Mouse (Mus musculus): Measurements from ENCODE around the gene Gpr63. TPM values are rescaled to one million over a fixed set of nuclear protein-coding genes. Genes with fewer than 3 reads are reported as not detected.
"Not testable (repeated sequence)": the region's sequence is repeated elsewhere in the genome, so short reads cannot be mapped to it uniquely, and the experiment has no call there.

Gpr63 gene
- total and polyA plus RNA-seq, 2 experiments from 2014 or later: 0.18 to 0.69 TPM

DNA sequence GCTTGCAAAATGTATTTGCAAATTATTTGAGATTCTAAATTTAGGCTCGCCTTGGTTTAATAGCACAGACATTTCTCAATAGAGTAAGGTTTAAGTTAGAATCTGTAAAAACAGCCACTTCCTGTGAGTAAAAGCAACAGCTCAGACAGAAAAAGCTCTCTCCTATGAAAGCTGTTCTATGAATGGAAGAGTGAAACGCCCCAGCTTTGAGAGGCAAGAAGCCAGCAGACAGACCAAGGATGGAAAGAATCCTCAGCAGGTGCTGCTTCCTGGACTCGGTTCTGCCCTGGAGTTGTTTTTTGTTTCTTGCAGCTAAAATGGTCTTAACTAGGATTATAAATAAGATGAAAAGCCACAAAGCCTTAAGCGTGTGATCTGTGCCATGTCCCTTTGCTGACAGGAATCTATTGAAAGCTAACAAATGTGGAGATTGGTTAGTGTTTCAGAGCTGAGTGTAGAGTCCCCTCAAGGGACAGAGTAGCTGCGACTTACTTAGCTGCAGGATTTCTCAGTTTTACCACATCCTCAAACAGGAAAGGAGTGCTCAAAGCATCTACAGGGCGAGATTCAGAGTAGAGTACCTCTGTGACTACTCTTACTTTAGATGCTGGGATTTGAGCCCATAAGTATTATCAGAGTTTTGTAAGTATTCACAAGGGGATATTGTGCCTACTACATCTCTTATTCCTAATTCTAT is 23.3 kb upstream of the Gpr63 start:
- H3K4me1 ChIP-seq (ENCODE audit: control insufficient read depth, insufficient read depth): no peaks in the 10 kb centered on the region
- DNase-seq (ENCODE audit: low spot score) (no peak), ATAC-seq (ENCODE audit: insufficient read depth, low read depth) (no peak)
- no peak overlapping the region for H3K4me2 ChIP-seq (ENCODE audit: low read depth, low read length)
- no peaks in the 10 kb centered on the region for H3K27me3 ChIP-seq (ENCODE audit: control insufficient read depth, insufficient read depth, low read length)
- TF ChIP-seq EP300 (IDR thresholded peaks at IDR 0.05; ENCODE audit: low read depth) (no peak), CTCF (IDR thresholded peaks at IDR 0.05; ENCODE audit: low read depth) (no peak)
- H3K27ac ChIP-seq (ENCODE audit: low read depth): no peak overlapping the region
- H3K36me3 ChIP-seq (replicated peaks; ENCODE audit: control insufficient read depth, insufficient read depth, low read length): no peaks in the 10 kb centered on the region
- H3K4me3 ChIP-seq (ENCODE audit: low read depth, low read length): no peak overlapping the region
- no peak overlapping the region for H3K9ac ChIP-seq (replicated peaks; ENCODE audit: low read depth, low read length)
- H3K9me3 ChIP-seq (replicated peaks; ENCODE audit: control insufficient read depth, low read length): no peaks in the 10 kb centered on the region
- WGBS: 42% methylated on average over 6 of the region's 6 CpGs

DNA sequence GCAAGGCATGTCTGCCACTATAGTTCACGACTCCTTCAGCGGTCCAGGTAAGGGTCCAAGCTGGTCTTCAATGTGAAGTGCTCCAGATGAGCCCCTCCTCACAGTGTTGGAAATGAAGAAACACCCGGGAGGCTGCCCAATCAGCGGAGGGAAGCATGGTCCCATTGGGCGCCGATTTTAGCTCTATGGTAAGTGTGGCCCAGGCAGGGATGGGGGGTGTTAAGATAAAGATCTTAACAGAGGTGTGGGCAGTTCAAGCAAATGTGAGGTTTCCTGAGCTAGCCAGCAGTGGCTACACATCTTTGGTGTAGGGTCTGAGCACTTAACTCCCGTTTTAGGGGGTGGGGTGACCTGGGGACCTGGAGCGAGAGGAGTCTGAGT is 299 bp upstream of the Gpr63 start:
- Histone ChIP-seq H3K27ac (ENCODE audit: low read depth) (no peak overlapping the region), H3K4me1 (ENCODE audit: control insufficient read depth, insufficient read depth) (no peaks in the 10 kb centered on the region), H3K9ac (replicated peaks; ENCODE audit: low read depth, low read length) (peak overlapping the region; percentile 70; the same call in 1 of the 2 replicates), H3K27me3 (ENCODE audit: control insufficient read depth, insufficient read depth, low read length) (peaks cover 8% of the 10 kb centered on the region; the same call in 1 of the 2 replicates), H3K9me3 (replicated peaks; ENCODE audit: control insufficient read depth, low read length) (no peaks in the 10 kb centered on the region), H3K4me2 (ENCODE audit: low read depth, low read length) (peak overlapping the region; percentile 93), H3K36me3 (replicated peaks; ENCODE audit: control insufficient read depth, insufficient read depth, low read length) (no peaks in the 10 kb centered on the region), H3K4me3 (ENCODE audit: low read depth, low read length) (peak overlapping the region; percentile 82)
- TF ChIP-seq CTCF (IDR thresholded peaks at IDR 0.05; ENCODE audit: low read depth) (no peak), EP300 (IDR thresholded peaks at IDR 0.05; ENCODE audit: low read depth) (no peak)
- DNase-seq (ENCODE audit: low spot score) (no peak), ATAC-seq (ENCODE audit: insufficient read depth, low read depth) (no peak)
- 6% methylated on average over 8 of the region's 8 CpGs for WGBS

- Histone ChIP-seq H3K9me3 (replicated peaks; ENCODE audit: control insufficient read depth, low read length) (no peaks in the 10 kb centered on the region), H3K4me3 (ENCODE audit: low read depth, low read length) (peak overlapping the region; percentile 82), H3K27ac (ENCODE audit: low read depth) (no peak overlapping the region), H3K4me2 (ENCODE audit: low read depth, low read length) (peak overlapping the region; percentile 93), H3K9ac (replicated peaks; ENCODE audit: low read depth, low read length) (no peak overlapping the region), H3K4me1 (ENCODE audit: control insufficient read depth, insufficient read depth) (no peaks in the 10 kb centered on the region), H3K27me3 (ENCODE audit: control insufficient read depth, insufficient read depth, low read length) (peaks cover 8% of the 10 kb centered on the region; the same call in 1 of the 2 replicates), H3K36me3 (replicated peaks; ENCODE audit: control insufficient read depth, insufficient read depth, low read length) (no peaks in the 10 kb centered on the region)
- DNase-seq (ENCODE audit: low spot score): no peak
- TF ChIP-seq CTCF (IDR thresholded peaks at IDR 0.05; ENCODE audit: low read depth): no peak
- TF ChIP-seq EP300 (IDR thresholded peaks at IDR 0.05; ENCODE audit: low read depth): no peak
- ATAC-seq (ENCODE audit: insufficient read depth, low read depth): no peak
- WGBS: 30% methylated on average over 7 of the region's 7 CpGs
These were observed 1.0 kb downstream of the Gpr63 start for GRCm38 (mm10) chr4:24967251-24967650.

DNA sequence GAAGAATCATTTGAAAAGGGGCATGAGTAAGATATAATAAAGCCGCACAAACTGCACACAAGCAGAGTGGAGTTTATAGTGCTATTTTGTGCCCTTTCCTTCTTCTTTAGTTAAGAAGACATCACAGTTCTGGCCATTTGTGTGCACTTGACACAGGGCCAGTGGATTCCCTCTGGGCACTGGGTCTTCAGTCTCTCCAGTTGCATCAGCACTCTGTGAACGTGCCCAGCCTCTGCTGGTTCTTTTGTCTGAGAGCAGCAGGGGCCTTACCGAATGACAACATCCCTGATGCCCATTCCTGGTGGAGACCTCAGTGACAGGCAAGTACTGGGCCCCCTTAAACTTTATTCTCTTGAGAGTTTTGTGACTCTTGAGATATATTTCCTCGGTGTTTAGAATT is 12.4 kb downstream of the Gpr63 start:
- H3K27ac ChIP-seq (ENCODE audit: low read depth): no peak overlapping the region
- no peaks in the 10 kb centered on the region for H3K27me3 ChIP-seq (ENCODE audit: control insufficient read depth, insufficient read depth, low read length)
- no peak overlapping the region for H3K4me2 ChIP-seq (ENCODE audit: low read depth, low read length)
- H3K4me3 ChIP-seq (ENCODE audit: low read depth, low read length): no peak overlapping the region
- no peaks in the 10 kb centered on the region for H3K36me3 ChIP-seq (replicated peaks; ENCODE audit: control insufficient read depth, insufficient read depth, low read length)
- no peak overlapping the region for H3K9ac ChIP-seq (replicated peaks; ENCODE audit: low read depth, low read length)
- no peak for DNase-seq (ENCODE audit: low spot score)
- ATAC-seq (ENCODE audit: insufficient read depth, low read depth): no peak
- WGBS: 64% methylated on average over 4 of the region's 4 CpGs
- H3K9me3 ChIP-seq (replicated peaks; ENCODE audit: control insufficient read depth, low read length): no peaks in the 10 kb centered on the region
- no peaks in the 10 kb centered on the region for H3K4me1 ChIP-seq (ENCODE audit: control insufficient read depth, insufficient read depth)
- TF ChIP-seq CTCF (IDR thresholded peaks at IDR 0.05; ENCODE audit: low read depth) (no peak), EP300 (IDR thresholded peaks at IDR 0.05; ENCODE audit: low read depth) (no peak)

DNA sequence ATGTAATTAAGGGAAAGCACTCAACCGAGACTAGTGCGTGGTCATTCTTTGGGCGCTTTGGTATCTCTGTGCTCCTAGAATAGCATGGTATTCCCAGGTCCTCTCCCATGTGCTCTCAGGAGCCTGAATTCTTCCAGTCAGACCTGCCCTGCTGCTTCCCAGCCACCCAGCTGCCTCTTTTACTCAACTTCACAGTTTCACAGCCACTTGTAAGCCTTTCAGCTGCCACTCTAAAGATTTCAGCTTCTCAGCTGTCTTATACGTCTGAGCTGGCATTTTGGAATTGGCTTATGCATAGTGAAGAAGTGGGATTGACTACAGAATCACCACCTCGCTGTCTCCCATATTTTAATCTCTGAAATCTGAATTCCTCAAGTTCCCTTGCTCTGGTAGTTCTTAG is 19.4 kb downstream of the Gpr63 start:
- Histone ChIP-seq H3K4me1 (ENCODE audit: control insufficient read depth, insufficient read depth) (no peaks in the 10 kb centered on the region), H3K9ac (replicated peaks; ENCODE audit: low read depth, low read length) (no peak overlapping the region), H3K4me2 (ENCODE audit: low read depth, low read length) (no peak overlapping the region), H3K36me3 (replicated peaks; ENCODE audit: control insufficient read depth, insufficient read depth, low read length) (no peaks in the 10 kb centered on the region), H3K4me3 (ENCODE audit: low read depth, low read length) (no peak overlapping the region), H3K27ac (ENCODE audit: low read depth) (no peak overlapping the region), H3K9me3 (replicated peaks; ENCODE audit: control insufficient read depth, low read length) (no peaks in the 10 kb centered on the region), H3K27me3 (ENCODE audit: control insufficient read depth, insufficient read depth, low read length) (no peaks in the 10 kb centered on the region)
- ATAC-seq (ENCODE audit: insufficient read depth, low read depth) (no peak), DNase-seq (ENCODE audit: low spot score) (peak; percentile 13)
- WGBS: 46% methylated on average over 5 of the region's 5 CpGs
- TF ChIP-seq EP300 (IDR thresholded peaks at IDR 0.05; ENCODE audit: low read depth) (no peak), CTCF (IDR thresholded peaks at IDR 0.05; ENCODE audit: low read depth) (no peak)

DNA sequence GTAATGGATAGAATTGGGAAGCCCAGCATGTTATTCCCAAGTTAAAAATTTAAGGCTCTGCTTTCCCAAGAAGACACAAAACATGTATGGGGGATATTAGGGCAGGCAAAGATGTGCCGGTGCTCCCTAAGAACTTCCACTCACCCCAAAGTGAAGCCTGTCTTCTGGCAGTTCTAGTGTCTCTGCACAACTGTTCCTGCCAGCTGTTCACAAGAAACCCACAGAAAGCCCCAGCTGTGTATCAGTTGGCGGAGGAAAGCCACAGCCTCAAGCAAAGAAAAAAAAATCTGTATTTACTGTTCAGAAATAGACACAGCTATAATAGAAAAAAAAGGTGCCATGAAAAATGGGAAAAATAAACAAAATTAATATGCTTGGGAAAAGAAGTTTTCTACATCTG is 25.3 kb downstream of the Gpr63 start:
- no peak overlapping the region for H3K9ac ChIP-seq (replicated peaks; ENCODE audit: low read depth, low read length)
- no peaks in the 10 kb centered on the region for H3K9me3 ChIP-seq (replicated peaks; ENCODE audit: control insufficient read depth, low read length)
- DNase-seq (ENCODE audit: low spot score): no peak
- no peaks in the 10 kb centered on the region for H3K36me3 ChIP-seq (replicated peaks; ENCODE audit: control insufficient read depth, insufficient read depth, low read length)
- TF ChIP-seq EP300 (IDR thresholded peaks at IDR 0.05; ENCODE audit: low read depth) (no peak), CTCF (IDR thresholded peaks at IDR 0.05; ENCODE audit: low read depth) (no peak)
- ATAC-seq (ENCODE audit: insufficient read depth, low read depth): no peak
- H3K4me2 ChIP-seq (ENCODE audit: low read depth, low read length): no peak overlapping the region
- H3K4me3 ChIP-seq (ENCODE audit: low read depth, low read length): no peak overlapping the region
- 88% methylated on average over 2 of the region's 2 CpGs for WGBS
- H3K4me1 ChIP-seq (ENCODE audit: control insufficient read depth, insufficient read depth): no peaks in the 10 kb centered on the region
- no peaks in the 10 kb centered on the region for H3K27me3 ChIP-seq (ENCODE audit: control insufficient read depth, insufficient read depth, low read length)
- no peak overlapping the region for H3K27ac ChIP-seq (ENCODE audit: low read depth)

DNA sequence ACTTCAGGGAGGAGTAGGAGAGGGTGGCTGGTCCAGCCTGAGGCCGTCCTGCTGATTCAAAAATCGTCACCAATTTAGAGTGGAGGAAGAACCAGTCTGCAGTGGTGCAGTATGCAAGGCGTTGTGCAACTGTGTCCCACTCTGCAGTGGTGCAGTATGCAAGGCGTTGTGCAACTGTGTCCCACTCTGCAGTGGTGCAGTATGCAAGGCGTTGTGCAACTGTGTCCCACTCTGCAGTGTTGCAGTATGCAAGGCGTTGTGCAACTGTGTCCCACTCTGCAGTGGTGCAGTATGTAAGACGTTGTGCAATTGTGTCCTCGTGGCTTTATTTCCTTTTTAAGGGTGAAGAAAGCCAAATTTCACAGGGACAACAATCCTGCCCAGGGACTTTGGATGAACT is 43.1 kb downstream of the Gpr63 start:
- H3K9ac ChIP-seq (replicated peaks; ENCODE audit: low read depth, low read length); H3K4me1 ChIP-seq (ENCODE audit: control insufficient read depth, insufficient read depth); H3K4me3 ChIP-seq (ENCODE audit: low read depth, low read length); H3K9me3 ChIP-seq (replicated peaks; ENCODE audit: control insufficient read depth, low read length); H3K27ac ChIP-seq (ENCODE audit: low read depth); H3K36me3 ChIP-seq (replicated peaks; ENCODE audit: control insufficient read depth, insufficient read depth, low read length); H3K4me2 ChIP-seq (ENCODE audit: low read depth, low read length); ATAC-seq (ENCODE audit: insufficient read depth, low read depth); H3K27me3 ChIP-seq (ENCODE audit: control insufficient read depth, insufficient read depth, low read length); DNase-seq (ENCODE audit: low spot score): not testable (repeated sequence)
- WGBS: 74% methylated on average over 8 of the region's 8 CpGs

Data from heart, postnatal 0 days (tissue).